Mouse (Mus musculus): ENCODE data around the gene Grik1. TPM values are rescaled to one million over a fixed set of nuclear protein-coding genes. Genes with fewer than 3 reads are reported as not detected.

Gene Grik1
- polyA plus RNA-seq, 1 experiment = not detected

- Histone ChIP-seq H3K4me3 (ENCODE audit: low read depth, low read length) (no peak overlapping the region), H3K36me3 (ENCODE audit: control insufficient read depth, insufficient read depth, low read length) (no peaks in the 10 kb centered on the region), H3K27me3 (ENCODE audit: control insufficient read depth, insufficient read depth, low read length) (no peaks in the 10 kb centered on the region), H3K4me1 (ENCODE audit: control insufficient read depth, insufficient read depth, insufficient read length, low read length) (no peaks in the 10 kb centered on the region), H3K27ac (ENCODE audit: insufficient read depth, low read depth, low read length) (no peak overlapping the region)
- TF ChIP-seq POLR2A (IDR thresholded peaks at IDR 0.05; ENCODE audit: low read depth, low read length) (no peak), CTCF (IDR thresholded peaks at IDR 0.05; ENCODE audit: extremely low read depth, insufficient read length, insufficient replicate concordance, low read depth, low read length) (no peak)
- 87% methylated on average over 11 of the region's 11 CpGs for WGBS
Measured at GRCm38 (mm10) chr16:87949881-87950280, 340.2 kb downstream of the Grik1 start.

- Histone ChIP-seq H3K27me3 (ENCODE audit: control insufficient read depth, insufficient read depth, low read length) (no peaks in the 10 kb centered on the region), H3K27ac (ENCODE audit: insufficient read depth, low read depth, low read length) (no peak overlapping the region), H3K36me3 (ENCODE audit: control insufficient read depth, insufficient read depth, low read length) (no peaks in the 10 kb centered on the region), H3K4me1 (ENCODE audit: control insufficient read depth, insufficient read depth, insufficient read length, low read length) (no peaks in the 10 kb centered on the region), H3K4me3 (ENCODE audit: low read depth, low read length) (no peak overlapping the region)
- 82% methylated on average over 4 of the region's 4 CpGs for WGBS
- TF ChIP-seq CTCF (IDR thresholded peaks at IDR 0.05; ENCODE audit: extremely low read depth, insufficient read length, insufficient replicate concordance, low read depth, low read length) = no peak
- TF ChIP-seq POLR2A (IDR thresholded peaks at IDR 0.05; ENCODE audit: low read depth, low read length) = no peak
Measured at GRCm38 (mm10) chr16:87948122-87948521, 341.9 kb downstream of the Grik1 start.

GRCm38 (mm10) chr16:87944318-87944717 is 345.7 kb downstream of the Grik1 start:
- H3K36me3 ChIP-seq (ENCODE audit: control insufficient read depth, insufficient read depth, low read length) = no peaks in the 10 kb centered on the region
- no peaks in the 10 kb centered on the region for H3K4me1 ChIP-seq (ENCODE audit: control insufficient read depth, insufficient read depth, insufficient read length, low read length)
- TF ChIP-seq CTCF (IDR thresholded peaks at IDR 0.05; ENCODE audit: extremely low read depth, insufficient read length, insufficient replicate concordance, low read depth, low read length) (no peak), POLR2A (IDR thresholded peaks at IDR 0.05; ENCODE audit: low read depth, low read length) (no peak)
- H3K4me3 ChIP-seq (ENCODE audit: low read depth, low read length) = no peak overlapping the region
- H3K27ac ChIP-seq (ENCODE audit: insufficient read depth, low read depth, low read length) = no peak overlapping the region
- H3K27me3 ChIP-seq (ENCODE audit: control insufficient read depth, insufficient read depth, low read length) = no peaks in the 10 kb centered on the region
- 49% methylated on average over 1 of the region's 1 CpGs for WGBS

- Histone ChIP-seq H3K4me3 (ENCODE audit: low read depth, low read length) (no peak overlapping the region), H3K27ac (ENCODE audit: insufficient read depth, low read depth, low read length) (no peak overlapping the region), H3K4me1 (ENCODE audit: control insufficient read depth, insufficient read depth, insufficient read length, low read length) (no peaks in the 10 kb centered on the region), H3K27me3 (ENCODE audit: control insufficient read depth, insufficient read depth, low read length) (no peaks in the 10 kb centered on the region), H3K36me3 (ENCODE audit: control insufficient read depth, insufficient read depth, low read length) (no peaks in the 10 kb centered on the region)
- no peak for TF ChIP-seq POLR2A (IDR thresholded peaks at IDR 0.05; ENCODE audit: low read depth, low read length)
- TF ChIP-seq CTCF (IDR thresholded peaks at IDR 0.05; ENCODE audit: extremely low read depth, insufficient read length, insufficient replicate concordance, low read depth, low read length) = no peak
- WGBS = 85% methylated on average over 13 of the region's 13 CpGs
Measured at GRCm38 (mm10) chr16:87942103-87942865, 347.8 kb downstream of the Grik1 start.

- no peaks in the 10 kb centered on the region for H3K4me1 ChIP-seq (ENCODE audit: control insufficient read depth, insufficient read depth, insufficient read length, low read length)
- H3K27me3 ChIP-seq (ENCODE audit: control insufficient read depth, insufficient read depth, low read length) = no peaks in the 10 kb centered on the region
- H3K27ac ChIP-seq (ENCODE audit: insufficient read depth, low read depth, low read length) = no peak overlapping the region
- H3K4me3 ChIP-seq (ENCODE audit: low read depth, low read length) = no peak overlapping the region
- H3K36me3 ChIP-seq (ENCODE audit: control insufficient read depth, insufficient read depth, low read length) = no peaks in the 10 kb centered on the region
- 34% methylated on average over 1 of the region's 1 CpGs for WGBS
- no peak for TF ChIP-seq POLR2A (IDR thresholded peaks at IDR 0.05; ENCODE audit: low read depth, low read length)
- no peak for TF ChIP-seq CTCF (IDR thresholded peaks at IDR 0.05; ENCODE audit: extremely low read depth, insufficient read length, insufficient replicate concordance, low read depth, low read length)
Measured at GRCm38 (mm10) chr16:87934685-87935084, 355.4 kb downstream of the Grik1 start.

GRCm38 (mm10) chr16:87931358-87931757 is 358.7 kb downstream of the Grik1 start:
- 50% methylated on average over 2 of the region's 2 CpGs for WGBS
- Histone ChIP-seq H3K4me3 (ENCODE audit: low read depth, low read length) (no peak overlapping the region), H3K36me3 (ENCODE audit: control insufficient read depth, insufficient read depth, low read length) (no peaks in the 10 kb centered on the region), H3K4me1 (ENCODE audit: control insufficient read depth, insufficient read depth, insufficient read length, low read length) (no peaks in the 10 kb centered on the region), H3K27me3 (ENCODE audit: control insufficient read depth, insufficient read depth, low read length) (no peaks in the 10 kb centered on the region), H3K27ac (ENCODE audit: insufficient read depth, low read depth, low read length) (no peak overlapping the region)
- no peak for TF ChIP-seq POLR2A (IDR thresholded peaks at IDR 0.05; ENCODE audit: low read depth, low read length)
- no peak for TF ChIP-seq CTCF (IDR thresholded peaks at IDR 0.05; ENCODE audit: extremely low read depth, insufficient read length, insufficient replicate concordance, low read depth, low read length)

GRCm38 (mm10) chr16:87930519-87930918 is 359.5 kb downstream of the Grik1 start:
- H3K27ac ChIP-seq (ENCODE audit: insufficient read depth, low read depth, low read length) = no peak overlapping the region
- no peaks in the 10 kb centered on the region for H3K36me3 ChIP-seq (ENCODE audit: control insufficient read depth, insufficient read depth, low read length)
- H3K4me1 ChIP-seq (ENCODE audit: control insufficient read depth, insufficient read depth, insufficient read length, low read length) = no peaks in the 10 kb centered on the region
- 83% methylated on average over 3 of the region's 3 CpGs for WGBS
- H3K4me3 ChIP-seq (ENCODE audit: low read depth, low read length) = no peak overlapping the region
- no peaks in the 10 kb centered on the region for H3K27me3 ChIP-seq (ENCODE audit: control insufficient read depth, insufficient read depth, low read length)
- no peak for TF ChIP-seq CTCF (IDR thresholded peaks at IDR 0.05; ENCODE audit: extremely low read depth, insufficient read length, insufficient replicate concordance, low read depth, low read length)
- no peak for TF ChIP-seq POLR2A (IDR thresholded peaks at IDR 0.05; ENCODE audit: low read depth, low read length)
